Mouse (Mus musculus): Measurements from ENCODE around the gene Prss27. TPM values are rescaled to one million over a fixed set of nuclear protein-coding genes. Genes with fewer than 3 reads are reported as not detected.
A peak's percentile ranks its signal among the peaks of the same experiment; 100 is the strongest.
"Not testable (repeated sequence)": the region's sequence is repeated elsewhere in the genome, so short reads cannot be mapped to it uniquely, and the experiment has no call there.

The Prss27 gene
- total RNA-seq, 1 experiment from 2014 or later, result 0.43 TPM

- no peak for DNase-seq
Measured at GRCm38 (mm10) chr17:24030551-24030950, 7.4 kb upstream of the Prss27 start.

DNA sequence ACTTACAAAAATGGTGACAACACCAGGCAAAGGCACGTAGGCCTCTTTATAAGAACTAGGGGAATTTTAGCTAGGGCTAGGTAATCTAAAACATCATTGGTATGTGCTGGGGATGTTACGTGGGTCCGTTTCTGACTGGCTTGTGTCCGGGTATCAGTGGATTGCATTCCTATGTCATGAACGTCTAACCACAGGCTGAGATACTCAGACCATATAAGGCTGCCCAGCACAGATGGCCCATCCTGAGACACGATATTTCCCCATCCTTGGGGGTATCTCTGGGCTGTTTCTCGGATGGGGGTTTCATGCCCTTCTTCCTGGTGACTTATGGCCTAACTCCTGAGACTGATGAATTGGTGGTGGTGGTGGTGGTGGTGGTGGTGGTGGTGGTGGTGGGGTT, 2.9 kb upstream of the Prss27 start:
- DNase-seq, result no peak

DNA sequence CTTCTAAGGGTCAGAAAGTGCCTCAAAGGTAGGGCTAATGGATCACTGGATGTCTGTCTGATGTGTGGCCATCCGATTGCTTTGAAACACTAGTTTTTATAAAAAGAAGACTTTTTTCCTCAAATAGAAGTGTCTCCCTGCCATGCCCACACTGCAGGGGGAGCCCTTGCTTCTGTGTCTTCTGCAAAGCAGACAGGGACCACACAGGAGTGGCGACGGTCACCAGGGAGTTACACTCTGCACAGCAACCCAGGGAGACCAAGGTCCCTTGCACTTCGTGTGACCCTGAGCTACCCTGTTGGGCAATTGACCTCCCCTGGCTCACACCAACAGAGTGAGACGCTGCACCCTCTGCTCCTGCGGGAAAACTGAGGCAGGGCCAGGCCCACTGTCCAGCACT, 990 bp upstream of the Prss27 start:
- peak; percentile 26 for DNase-seq

GRCm38 (mm10) chr17:24037360-24037759, 584 bp upstream of the Prss27 start:
- no peak for DNase-seq

GRCm38 (mm10) chr17:24044482-24044881, 6.5 kb downstream of the Prss27 start:
- no peak for DNase-seq

DNA sequence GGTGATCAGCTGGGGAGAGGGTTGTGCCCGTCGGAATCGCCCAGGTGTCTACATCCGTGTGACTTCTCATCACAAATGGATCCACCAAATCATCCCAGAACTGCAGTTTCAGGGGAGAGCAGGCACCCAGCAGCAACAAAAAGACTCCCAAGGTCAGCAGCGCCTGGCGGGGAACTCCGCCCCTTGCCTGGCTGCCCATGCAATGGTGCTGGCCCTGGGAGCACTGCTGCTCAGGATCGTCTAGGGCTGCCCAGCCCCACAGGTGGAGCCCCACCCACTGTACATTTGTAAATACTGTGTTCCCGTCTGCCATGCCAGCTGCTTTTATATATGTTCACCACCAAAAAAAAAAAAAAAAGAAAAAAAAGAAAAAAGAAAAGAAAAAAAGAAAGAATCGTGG, 7.7 kb downstream of the Prss27 start:
- peak; percentile 46 for DNase-seq

GRCm38 (mm10) chr17:24046026-24046425, 8.1 kb downstream of the Prss27 start:
- no peak for DNase-seq

- no peak for DNase-seq
Measured at GRCm38 (mm10) chr17:24048053-24048452, 10.1 kb downstream of the Prss27 start.

- DNase-seq, result no peak
Measured at GRCm38 (mm10) chr17:24049008-24049407, 11.1 kb downstream of the Prss27 start.

DNA sequence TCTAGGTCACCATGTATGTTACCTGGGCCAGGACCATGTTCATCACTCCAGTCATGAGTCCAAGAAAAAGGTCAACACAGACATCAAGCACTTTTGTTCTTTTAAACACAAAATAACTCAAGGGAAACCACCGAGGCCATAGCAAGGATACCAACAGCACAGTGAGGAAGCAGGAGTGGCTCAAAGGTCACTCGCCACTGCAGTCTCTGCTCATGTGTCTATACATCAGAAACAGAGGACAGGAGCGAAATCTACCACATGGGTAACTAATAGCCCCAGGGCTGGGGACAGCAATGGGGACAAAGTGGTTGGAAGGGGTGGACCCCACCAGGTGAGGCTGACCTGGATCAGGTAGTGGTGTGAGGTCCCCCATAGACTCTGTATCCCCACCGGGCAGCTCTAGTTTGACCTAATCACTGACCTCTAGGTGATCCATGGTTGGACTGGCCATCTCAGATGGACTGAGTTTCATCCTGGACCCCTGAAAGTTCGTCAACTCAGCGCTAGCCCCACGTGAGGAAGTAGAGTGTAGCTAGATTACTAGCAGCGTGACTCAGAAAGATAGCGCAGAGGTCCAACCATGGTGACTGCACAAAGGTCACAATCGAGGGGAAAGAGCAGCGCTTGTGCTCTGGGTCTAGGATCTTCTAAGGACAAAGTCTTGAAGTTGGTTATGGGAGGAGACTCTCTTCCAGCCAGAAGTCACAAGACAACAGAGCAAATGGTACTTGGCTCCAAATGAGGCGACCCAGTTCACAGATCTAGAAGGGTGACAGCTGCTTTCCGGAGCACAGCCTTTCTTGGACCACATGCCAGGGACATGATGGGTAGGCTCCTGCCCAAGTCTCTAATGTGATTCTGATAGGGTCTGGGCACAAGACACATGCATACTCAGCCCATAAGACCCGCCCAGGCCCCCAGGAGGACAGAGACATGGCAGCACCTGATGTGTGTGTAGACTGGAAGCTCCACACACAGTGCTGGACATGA, 19.0 kb downstream of the Prss27 start:
- no peak for DNase-seq

- no peak for DNase-seq
Measured at GRCm38 (mm10) chr17:24057730-24058245, 19.8 kb downstream of the Prss27 start.

DNA sequence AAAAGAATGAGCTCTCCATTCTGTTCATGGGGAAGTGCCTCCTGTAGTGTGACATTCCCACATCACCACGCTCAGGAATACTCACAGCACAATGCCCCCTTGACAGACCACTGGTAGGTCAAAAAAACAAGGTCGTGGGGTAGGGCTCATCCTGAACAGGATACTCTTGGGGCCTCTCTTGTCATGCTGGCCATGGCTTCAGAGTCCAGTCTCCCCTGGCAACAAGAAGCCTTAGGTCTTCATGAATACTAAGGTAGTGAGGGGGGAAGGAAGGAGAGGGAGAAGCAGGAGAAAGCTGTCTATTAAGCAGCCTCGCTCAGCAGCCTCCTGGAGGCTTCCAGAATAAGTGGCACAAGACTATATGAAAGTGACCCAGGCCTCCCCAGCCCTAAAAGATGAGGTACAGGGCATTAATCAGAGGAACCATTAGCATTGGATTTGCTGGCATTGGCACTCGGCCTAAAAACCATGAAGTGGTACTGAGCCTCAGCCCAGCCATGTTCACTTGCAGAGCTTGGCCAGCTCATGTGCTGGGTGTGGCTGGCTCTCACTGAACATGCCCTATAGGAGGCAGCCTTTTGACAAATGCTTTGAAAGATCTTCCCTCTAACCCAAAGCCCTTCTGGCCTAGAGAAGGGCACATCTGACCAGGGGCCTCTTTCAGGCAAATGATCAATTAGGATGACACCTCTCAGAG, 24.7 kb downstream of the Prss27 start:
- DNase-seq, result no peak

GRCm38 (mm10) chr17:24068271-24068670, 30.3 kb downstream of the Prss27 start:
- no peak for DNase-seq

- DNase-seq, result no peak
Measured at GRCm38 (mm10) chr17:24069531-24069930, 31.6 kb downstream of the Prss27 start.

DNA sequence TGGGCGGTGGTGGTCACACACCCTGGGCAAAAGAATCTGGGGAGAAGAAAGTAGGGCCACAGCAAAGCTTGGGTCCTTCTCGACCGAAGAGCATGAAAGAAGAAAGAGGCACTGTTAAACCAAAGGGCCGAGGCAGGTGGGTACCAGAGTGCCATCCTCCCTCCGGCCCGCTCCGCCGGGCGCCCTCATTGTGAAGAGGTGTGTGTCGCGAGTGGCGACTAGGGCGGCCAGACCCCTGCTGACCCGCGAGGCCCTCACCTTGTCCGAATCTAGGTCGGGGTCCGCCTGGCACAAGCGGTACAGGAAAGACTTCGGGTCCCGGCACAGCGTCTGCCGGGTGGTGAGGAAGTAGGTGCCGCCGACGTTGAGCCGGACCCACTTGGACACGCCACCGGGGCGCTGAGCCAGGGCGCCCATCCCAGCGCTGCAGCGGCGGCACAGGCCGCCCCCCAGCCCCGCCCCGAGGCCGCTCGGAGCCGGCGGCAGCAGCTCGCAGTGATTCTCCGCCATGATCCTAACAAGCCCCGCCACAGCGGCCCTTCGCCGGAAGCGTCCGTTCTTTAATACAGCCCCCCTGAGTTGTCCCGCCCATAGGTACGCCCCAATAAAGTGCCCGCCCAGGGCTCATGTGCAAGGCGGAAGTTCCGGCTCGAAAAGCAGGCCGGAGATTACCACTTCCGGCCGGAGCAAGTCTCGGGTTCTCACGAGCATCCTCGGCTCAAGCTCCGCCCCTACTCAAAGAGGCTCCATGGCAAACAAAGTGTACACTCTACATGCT, 35.2 kb downstream of the Prss27 start, which contains the start of gene Kctd5:
Gene Kctd5, minus strand, starts transcription at position 567 of the 778 bp plus-strand sequence.
- DNase-seq, result peak; percentile 92

DNA sequence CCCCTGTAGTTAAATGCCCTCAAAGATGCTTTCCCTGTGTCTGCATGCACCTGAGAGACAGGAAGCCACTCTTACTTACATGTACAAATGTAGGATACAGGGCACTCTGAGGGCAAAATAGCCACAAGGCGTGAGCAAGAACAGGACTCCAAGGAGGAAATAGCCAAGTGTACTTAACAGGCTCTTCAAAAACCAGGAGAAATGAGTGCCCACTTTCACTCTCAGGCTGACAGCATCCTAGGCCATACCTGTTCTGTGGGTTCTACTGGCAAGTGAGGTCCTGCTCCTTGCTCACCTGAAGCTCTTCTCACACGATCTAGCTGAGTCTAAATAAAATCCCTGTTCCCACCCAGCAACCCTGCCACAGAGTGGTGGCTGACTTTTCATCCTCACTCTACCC, 39.2 kb downstream of the Prss27 start:
- DNase-seq, result no peak

GRCm38 (mm10) chr17:24084593-24084992, 46.6 kb downstream of the Prss27 start:
- no peak for DNase-seq

DNA sequence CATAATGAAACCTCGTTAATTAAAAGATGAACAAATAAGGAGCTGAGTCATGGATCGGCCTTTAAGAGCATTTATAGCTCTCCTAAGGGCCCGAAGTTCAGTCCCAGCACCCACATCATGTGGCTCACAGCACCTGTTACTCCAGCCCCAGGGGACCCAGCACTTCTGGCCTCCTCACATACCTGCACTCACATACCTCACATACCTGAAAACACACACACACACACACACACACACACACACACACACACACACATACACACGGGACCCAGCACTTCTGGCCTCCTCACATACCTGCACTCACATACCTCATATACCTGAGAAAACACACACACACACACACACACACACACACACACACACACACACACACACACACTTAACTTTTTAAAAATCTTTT, 48.5 kb downstream of the Prss27 start:
- not testable (repeated sequence) for DNase-seq

DNA sequence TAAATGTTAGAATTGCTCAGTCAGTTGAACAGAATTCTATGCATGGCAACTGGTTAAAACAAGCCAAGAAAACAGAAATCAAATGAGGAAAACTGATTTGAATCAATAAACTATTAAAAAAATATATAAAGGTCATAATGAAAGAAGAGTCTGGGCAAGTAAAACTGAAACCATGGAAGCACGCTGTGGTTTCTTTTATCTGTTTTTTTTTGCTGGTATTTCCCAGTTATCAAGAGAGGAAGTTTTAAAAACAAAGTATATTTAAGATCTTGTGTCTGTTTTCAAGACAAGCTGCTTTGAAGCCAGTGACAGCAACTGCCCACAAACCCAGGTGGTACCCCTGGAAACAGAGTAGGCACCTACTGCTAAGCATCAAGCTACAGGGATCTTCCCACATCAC, 52.6 kb downstream of the Prss27 start:
- no peak for DNase-seq

Measured in adrenal gland, postnatal 25 days (tissue).